Mouse (Mus musculus): ENCODE measurements around the gene Zbtb5.
"Not testable (repeated sequence)": the region's sequence is repeated elsewhere in the genome, so short reads cannot be mapped to it uniquely, and the experiment has no call there.

Gene Zbtb5

GRCm38 (mm10) chr4:45011581-45012104 is 569 bp downstream of the Zbtb5 start:
- peak; percentile 56 to 67 for DNase-seq (ENCODE audit: low spot score in 2 of 2)

- DNase-seq (ENCODE audit: low spot score in 2 of 2): no peak
Observed at GRCm38 (mm10) chr4:45010806-45011415, 1.3 kb downstream of the Zbtb5 start.

- no peak for DNase-seq (ENCODE audit: low spot score in 2 of 2)
Observed at GRCm38 (mm10) chr4:45005452-45005851, 6.8 kb downstream of the Zbtb5 start.

DNA sequence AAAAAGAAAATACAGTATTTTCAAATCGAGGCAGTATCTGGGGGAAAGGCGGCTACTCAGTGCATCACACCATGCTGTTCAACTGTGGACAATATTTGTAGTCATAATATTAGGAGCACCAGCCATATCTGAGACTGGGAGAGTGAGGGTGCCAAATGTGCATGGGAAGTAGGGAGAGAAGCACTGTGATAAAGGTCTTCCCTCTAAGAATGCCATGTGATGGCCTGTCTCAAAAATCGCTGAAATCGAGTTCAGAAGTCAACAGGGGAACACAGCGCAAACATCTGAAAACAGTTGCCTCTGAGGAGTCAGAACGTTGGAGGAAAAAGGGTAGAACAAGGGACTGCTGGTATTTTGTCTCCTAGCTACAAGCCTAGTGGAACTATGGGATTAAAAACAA is 12.2 kb downstream of the Zbtb5 start:
- no peak for DNase-seq (ENCODE audit: low spot score in 2 of 2)

- DNase-seq (ENCODE audit: low spot score in 2 of 2): no peak
Observed at GRCm38 (mm10) chr4:44998071-44998470, 14.1 kb downstream of the Zbtb5 start.

GRCm38 (mm10) chr4:44994776-44995175 is 17.4 kb downstream of the Zbtb5 start:
- no peak for DNase-seq (ENCODE audit: low spot score in 2 of 2)

DNA sequence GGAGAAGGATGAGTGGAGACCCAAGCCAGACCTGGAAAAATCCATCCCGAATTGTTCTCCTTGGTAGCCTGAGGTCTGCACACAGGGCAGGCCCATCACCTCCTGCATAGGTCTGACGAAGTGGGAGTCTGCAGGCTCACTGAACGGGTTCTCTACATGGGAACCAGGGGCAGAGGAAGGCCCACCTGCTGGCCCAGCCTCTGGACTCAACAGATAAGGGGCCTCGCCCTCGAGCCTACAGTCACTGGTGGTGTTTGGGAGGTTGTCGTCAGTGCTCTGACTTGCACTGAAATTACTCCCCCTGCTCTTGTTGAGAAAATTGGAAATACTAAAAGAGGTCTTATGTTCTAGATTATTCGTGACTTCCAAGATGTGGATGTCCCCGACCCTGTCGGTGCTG is 18.4 kb downstream of the Zbtb5 start:
- DNase-seq (ENCODE audit: low spot score in 2 of 2): peak in 1 of 2 experiments; percentile 53

- DNase-seq (ENCODE audit: low spot score in 2 of 2): not testable (repeated sequence)
Observed at GRCm38 (mm10) chr4:44993179-44993578, 19.0 kb downstream of the Zbtb5 start.

- not testable (repeated sequence) for DNase-seq (ENCODE audit: low spot score in 2 of 2)
Observed at GRCm38 (mm10) chr4:44992330-44992729, 19.9 kb downstream of the Zbtb5 start.

- no peak for DNase-seq (ENCODE audit: low spot score in 2 of 2)
Observed at GRCm38 (mm10) chr4:44990560-44990959, 21.7 kb downstream of the Zbtb5 start.

- no peak for DNase-seq (ENCODE audit: low spot score in 2 of 2)
Observed at GRCm38 (mm10) chr4:44983131-44983740, 29.0 kb downstream of the Zbtb5 start.

DNA sequence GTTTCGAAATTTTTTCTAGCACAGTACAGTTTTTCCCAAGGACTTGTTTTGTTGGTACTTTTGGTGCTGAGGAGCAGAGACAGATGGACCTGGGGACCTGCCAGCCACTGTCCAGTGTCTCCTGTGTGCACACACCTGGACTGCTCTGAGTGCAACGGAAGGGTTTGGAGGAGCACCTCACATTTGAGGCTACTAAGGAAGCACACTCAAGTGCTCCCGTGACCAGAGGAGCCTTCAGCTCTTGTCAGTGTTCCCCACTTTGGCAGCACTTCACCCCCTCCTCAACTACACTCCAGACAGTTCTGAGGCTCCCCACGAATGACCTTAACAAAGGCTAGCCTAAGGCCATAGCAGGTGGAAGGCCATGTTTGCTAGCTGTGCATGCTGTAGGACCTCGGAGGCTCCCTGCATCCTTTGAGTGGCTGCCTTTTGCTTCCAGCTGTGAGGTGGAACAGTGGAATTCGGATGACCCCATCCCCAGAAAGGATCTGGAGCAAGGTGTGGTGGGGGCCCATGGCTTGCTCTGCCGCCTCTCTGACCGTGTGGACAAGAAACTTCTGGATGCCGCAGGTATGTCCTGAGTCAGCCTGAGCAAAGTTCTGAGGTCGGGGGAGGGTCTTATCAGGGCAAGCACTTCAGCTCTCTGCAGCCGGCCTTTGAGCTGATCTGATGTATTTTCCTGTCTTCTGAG is 29.6 kb downstream of the Zbtb5 start:
- DNase-seq (ENCODE audit: low spot score in 2 of 2): no peak

DNA sequence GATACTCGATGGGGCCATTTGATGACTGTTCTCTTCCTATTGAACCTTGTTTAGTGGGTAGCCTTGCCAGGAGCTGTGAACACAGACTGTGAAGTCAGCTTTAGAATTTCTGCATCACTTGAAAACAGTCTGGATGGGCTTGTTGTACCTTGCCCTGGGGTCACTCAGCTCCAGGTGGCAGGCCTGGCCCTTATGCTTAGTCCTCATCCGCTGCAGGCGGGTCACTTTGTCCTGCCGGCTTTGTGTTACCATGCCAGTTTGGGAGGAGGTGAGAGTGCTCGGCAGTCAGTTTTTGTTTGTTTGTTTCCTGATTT is 30.3 kb downstream of the Zbtb5 start:
- DNase-seq (ENCODE audit: low spot score in 2 of 2): no peak

GRCm38 (mm10) chr4:44981280-44981973 is 30.8 kb downstream of the Zbtb5 start, which contains the start of gene Grhpr:
TSS of gene Grhpr (plus strand) at chr4:44981395.
- DNase-seq (ENCODE audit: low spot score in 2 of 2): peak; percentile 81 to 82

GRCm38 (mm10) chr4:44979794-44980338 is 32.3 kb downstream of the Zbtb5 start:
- no peak for DNase-seq (ENCODE audit: low spot score in 2 of 2)

DNA sequence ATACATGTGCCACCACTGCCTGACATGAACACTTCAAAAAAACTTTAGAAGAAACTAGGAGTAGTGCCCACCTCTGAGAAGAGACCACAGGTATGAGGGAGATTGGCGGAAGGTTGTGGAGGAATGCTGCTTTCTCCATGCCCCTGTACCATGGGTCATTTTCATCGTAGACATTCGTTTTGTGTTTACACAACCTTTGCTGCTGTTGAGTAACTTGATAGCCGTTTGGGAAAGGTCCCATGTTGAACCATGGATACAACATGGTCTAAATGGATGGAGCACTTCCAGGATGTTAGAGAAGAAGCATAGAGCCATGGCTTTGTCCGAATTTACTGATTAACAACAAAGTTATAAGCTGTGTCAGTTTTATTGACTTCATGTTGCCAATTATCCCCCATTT is 34.0 kb downstream of the Zbtb5 start:
- no peak for DNase-seq (ENCODE audit: low spot score in 2 of 2)

GRCm38 (mm10) chr4:44976921-44977710 is 35.1 kb downstream of the Zbtb5 start:
- no peak for DNase-seq (ENCODE audit: low spot score in 2 of 2)

DNA sequence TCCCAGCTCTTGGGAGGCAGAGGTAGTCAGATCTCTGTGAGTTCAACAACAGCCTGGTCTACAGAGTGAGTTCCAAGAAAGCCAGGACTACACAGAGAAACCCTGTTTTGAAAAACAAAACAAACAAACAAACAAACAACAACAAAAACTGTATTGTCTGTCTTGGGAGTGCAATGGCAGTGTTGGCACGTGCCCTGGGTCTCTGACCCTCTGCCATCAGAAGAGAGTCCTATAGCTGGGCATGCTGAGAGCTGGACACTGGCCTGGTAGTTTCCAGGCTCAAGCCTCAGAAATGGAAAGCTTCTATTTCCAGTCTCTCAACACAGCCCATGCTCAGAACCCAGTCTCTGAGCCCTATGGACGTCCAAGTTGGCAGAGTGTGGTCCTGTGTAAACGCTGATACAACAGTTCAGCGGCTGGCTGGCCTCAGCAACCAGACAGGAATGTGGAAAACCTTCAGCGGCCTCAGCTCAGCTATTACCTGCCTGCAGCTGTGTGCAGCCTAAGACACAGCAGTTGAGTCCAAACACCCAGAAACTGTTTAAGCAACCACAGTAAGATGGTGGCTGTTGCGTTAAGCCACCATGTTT is 36.1 kb downstream of the Zbtb5 start:
- no peak for DNase-seq (ENCODE audit: low spot score in 2 of 2)

DNA sequence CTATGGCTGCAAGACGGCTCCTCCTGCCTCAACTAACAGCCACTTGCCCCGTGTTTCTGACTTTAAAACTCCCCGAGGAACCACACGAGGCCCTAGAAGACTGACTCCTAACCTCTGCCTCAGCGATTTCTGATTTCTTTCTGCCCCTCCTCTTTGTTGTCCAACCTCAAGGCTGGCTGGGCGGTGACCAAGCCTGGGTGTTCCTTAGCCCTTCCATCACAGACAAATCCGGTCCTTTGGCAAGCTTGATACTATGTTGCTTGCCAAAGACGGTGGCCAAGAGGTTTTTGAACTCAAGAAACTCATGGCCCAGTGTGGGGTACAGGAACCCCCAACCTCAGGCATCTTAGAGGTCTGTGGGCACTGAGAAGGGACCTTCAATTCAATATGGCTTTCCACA is 37.9 kb downstream of the Zbtb5 start:
- DNase-seq (ENCODE audit: low spot score in 2 of 2): no peak

- DNase-seq (ENCODE audit: low spot score in 2 of 2): no peak
Observed at GRCm38 (mm10) chr4:44973871-44974270, 38.3 kb downstream of the Zbtb5 start.

DNA sequence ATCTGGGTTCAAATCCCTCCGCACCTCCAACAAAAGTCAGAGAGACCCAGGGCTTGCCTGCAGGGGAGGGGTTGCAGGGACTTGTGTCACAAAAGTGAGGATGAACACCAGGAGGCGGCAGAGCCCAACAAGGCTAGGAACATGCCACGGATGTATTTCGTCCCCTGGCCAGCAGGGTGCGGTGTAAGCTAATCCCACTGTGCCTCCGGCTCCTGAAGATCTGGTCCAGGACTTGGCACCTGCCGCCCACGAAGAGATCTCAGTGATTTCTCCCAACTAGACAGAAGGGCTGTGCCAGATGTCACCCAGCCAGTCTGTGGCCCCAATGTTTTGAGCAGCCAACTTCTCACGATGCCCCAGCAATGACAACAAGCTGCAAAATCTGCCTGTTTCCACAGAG is 38.8 kb downstream of the Zbtb5 start:
- DNase-seq (ENCODE audit: low spot score in 2 of 2): peak; percentile 83 to 88
